Mouse (Mus musculus) MEL (cell line): ENCODE measurements around the gene Mrpl14.

Experiments used
- CHD1 ChIP-seq: IDR thresholded peaks from 2 replicates; pipeline ENCODE4 v1.6.1; 2012; ENCODE audit warnings: low read depth, mild to moderate bottlenecking, inconsistent platforms, low read length, improper control_type of control experiment
- CHD2 ChIP-seq: IDR thresholded peaks from 2 replicates; pipeline ENCODE4 v1.6.1; 2011; ENCODE audit warnings: low read length, improper control_type of control experiment
- CTCF ChIP-seq, 3 experiments: IDR thresholded peaks in 2 of 3; conservative IDR thresholded peaks in 1 of 3; 2 replicates each; pipeline ENCODE4 v1.5.1; 2011 to 2012; ENCODE audit warnings: low read length in 3 of 3, low read depth in 2 of 3, mild to moderate bottlenecking in 2 of 3, improper control_type of control experiment in 1 of 3, inconsistent platforms in 1 of 3, mixed read lengths in 1 of 3, moderate library complexity in 1 of 3; ENCODE audit not compliant: control insufficient read depth in 1 of 3, insufficient read depth in 1 of 3, poor library complexity in 1 of 3, severe bottlenecking in 1 of 3
- EP300 ChIP-seq, 2 experiments: IDR thresholded peaks; 2 replicates each; pipeline ENCODE4 v1.6.1; 2011; ENCODE audit warnings: improper control_type of control experiment in 2 of 2, low read length in 2 of 2, low read depth in 1 of 2, mild to moderate bottlenecking in 1 of 2
- MAX ChIP-seq: IDR thresholded peaks from 2 replicates; pipeline ENCODE4 v1.6.1; 2011; ENCODE audit warnings: low read length, improper control_type of control experiment
- MXI1 ChIP-seq: IDR thresholded peaks from 2 replicates; pipeline ENCODE4 v1.6.1; 2011; ENCODE audit warnings: mild to moderate bottlenecking, low read depth, low read length, improper control_type of control experiment
- NRF1 ChIP-seq: IDR thresholded peaks from 2 replicates; pipeline ENCODE4 v1.6.1; 2014; ENCODE audit warnings: low read depth, mild to moderate bottlenecking, inconsistent platforms, low read length, improper control_type of control experiment, moderate library complexity; ENCODE audit not compliant: poor library complexity, insufficient read depth, severe bottlenecking
- POLR2A ChIP-seq, 2 experiments: IDR thresholded peaks; 2 replicates each; pipeline ENCODE4 v1.6.1; 2011 to 2012; ENCODE audit warnings: low read length in 2 of 2, mild to moderate bottlenecking in 2 of 2, control low read depth in 1 of 2, improper control_type of control experiment in 1 of 2, low read depth in 1 of 2, moderate library complexity in 1 of 2; ENCODE audit not compliant: control insufficient read depth in 1 of 2, insufficient read depth in 1 of 2, poor library complexity in 1 of 2
- POLR2AphosphoS2 ChIP-seq: IDR thresholded peaks from 2 replicates; pipeline ENCODE4 v1.6.1; 2011; ENCODE audit warnings: low read length, improper control_type of control experiment
- POLR2AphosphoS5 ChIP-seq: IDR thresholded peaks from 2 replicates; pipeline ENCODE4 v1.6.1; 2012; ENCODE audit warnings: low read depth, borderline replicate concordance, mild to moderate bottlenecking, inconsistent platforms, low read length, moderate library complexity, mixed read lengths
- RCOR1 ChIP-seq: IDR thresholded peaks from 2 replicates; pipeline ENCODE4 v1.6.1; 2012; ENCODE audit warnings: low read depth, mild to moderate bottlenecking, inconsistent platforms, low read length, improper control_type of control experiment
- TAL1 ChIP-seq: IDR thresholded peaks from 2 replicates; pipeline ENCODE4 v1.6.1; 2012; ENCODE audit warnings: mild to moderate bottlenecking, inconsistent platforms, low read length, moderate library complexity, mixed read lengths
- TCF12 ChIP-seq: IDR thresholded peaks from 2 replicates; pipeline ENCODE4 v1.6.1; 2014; ENCODE audit warnings: low read depth, mild to moderate bottlenecking, inconsistent platforms, low read length, improper control_type of control experiment, moderate library complexity
- ZC3H11A ChIP-seq: IDR thresholded peaks from 2 replicates; pipeline ENCODE4 v1.6.1; 2012; ENCODE audit warnings: low read depth, mild to moderate bottlenecking, inconsistent platforms, low read length, improper control_type of control experiment

DNA sequence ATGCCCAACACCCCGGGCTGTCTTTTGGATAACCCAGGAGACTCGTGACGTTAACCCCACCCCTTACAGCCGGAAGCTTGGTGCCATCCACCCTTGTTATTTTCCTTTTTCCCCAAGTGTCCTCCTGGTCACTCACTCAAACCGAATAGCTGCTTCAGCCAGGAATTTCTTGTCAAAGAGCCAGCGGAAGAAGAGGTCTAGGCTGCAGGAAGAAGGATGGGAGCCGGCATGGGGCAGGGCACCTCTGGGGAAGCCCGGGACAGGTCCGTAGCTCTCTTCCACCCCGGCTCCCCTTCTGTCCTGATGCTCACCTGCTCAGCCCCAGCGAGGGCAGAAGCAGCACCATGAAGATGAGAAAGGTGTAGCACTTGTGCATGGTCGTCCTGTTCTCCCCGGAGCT lies 21.5 kb upstream of the Mrpl14 start:
- TF ChIP-seq ZC3H11A = no peak
- no peak for TF ChIP-seq CTCF (IDR thresholded peaks at IDR 0.05 in 2 of 3, conservative IDR thresholded peaks at IDR 0.05 in 1 of 3; ENCODE audit: control insufficient read depth in 1 of 3, insufficient read depth in 1 of 3, low read depth in 2 of 3, low read length in 3 of 3, poor library complexity in 1 of 3, severe bottlenecking in 1 of 3)
- no peak for TF ChIP-seq TAL1
- no peak for TF ChIP-seq CHD1
- TF ChIP-seq RCOR1 = no peak
- no peak for TF ChIP-seq POLR2A (IDR thresholded peaks at IDR 0.05; ENCODE audit: control insufficient read depth in 1 of 2, insufficient read depth in 1 of 2, low read depth in 1 of 2, low read length in 2 of 2, poor library complexity in 1 of 2)
- TF ChIP-seq NRF1 = no peak
- TF ChIP-seq MAX = no peak
- no peak for TF ChIP-seq EP300 (IDR thresholded peaks at IDR 0.05; ENCODE audit: low read depth in 1 of 2, low read length in 2 of 2)
- no peak for TF ChIP-seq CHD2
- no peak for TF ChIP-seq MXI1
- no peak for TF ChIP-seq POLR2AphosphoS5
- TF ChIP-seq POLR2AphosphoS2 = no peak
- TF ChIP-seq TCF12 = no peak
